Comparison of ENCODE assay signal across 8 mouse cellular contexts in genomic region chr11:17211258-17212140, GRCm38 (mm10). TPM values are rescaled to one million over a fixed set of nuclear protein-coding genes. Genes with fewer than 3 reads are reported as not detected.
DNase-seq lines count a peak whose midpoint lies in the region; ATAC-seq lines count a peak whose summit lies in the region.

TSS of gene Pno1 (minus strand) at chr11:17211568.

- ATAC-seq in megakaryocyte progenitor cell, adult 5-6 weeks (replicated peaks; ENCODE audit: poor library complexity), result peak; percentile 80

- peak; percentile 99 for DNase-seq in adipocyte (ENCODE audit: low spot score)
- DNase-seq in embryo, embryonic 10 days (ENCODE audit: low spot score), result peak; percentile 98
- peak; percentile 96 for DNase-seq in gastrocnemius, postnatal 10 days
- peak; percentile 99 for DNase-seq in induced T-regulatory cell, adult 2 months (ENCODE audit: low read depth)
- DNase-seq in left cerebral cortex, adult 9 months (ENCODE audit: low spot score in 2 of 2), result peak; percentile 93 to 97
- DNase-seq in right cerebral cortex, postnatal 14 days, result peak; percentile 98
- peak; percentile 95 to 96 for DNase-seq in urinary bladder, postnatal 36 days (ENCODE audit: low spot score in 2 of 2)

RNA-seq across cellular contexts. Expression of gene Pno1, which starts in this region (rescaled TPM):
- total RNA-seq in gastrocnemius, postnatal 10 days (2021), result 10 to 100 TPM; 41.6 to 47.9 TPM
- 77.6 and 83.7 TPM in 2 replicates for total RNA-seq in megakaryocyte progenitor cell, adult 5-6 weeks (2015)
- 112 and 130 TPM in 2 replicates for total RNA-seq in megakaryocyte progenitor cell, adult 5-6 weeks (2017)

Comparison
In these comparisons a context has a peak if more than half of its experiments do, and no peak if none do; other contexts are left out.
1. Peak in every context shown above with its lines: DNase-seq and ATAC-seq.